Mouse (Mus musculus) adrenal gland, postnatal 36 days (tissue): ENCODE data around the gene Ick. TPM values are rescaled to one million over a fixed set of nuclear protein-coding genes. Genes with fewer than 3 reads are reported as not detected.
"Not testable (repeated sequence)": the region's sequence is repeated elsewhere in the genome, so short reads cannot be mapped to it uniquely, and the experiment has no call there.

ENCODE experiments used
- DNase-seq, 2 experiments: peaks; one replicate each; pipeline ENCODE4 v3.0.0; 2021; ENCODE audit warnings: mixed read lengths in 1 of 2
- total RNA-seq, 2 experiments: library from RNA; stranded (reverse); gene quantifications; 2 replicates each; pipeline ENCODE4 v1.2.3; 2021

Gene Ick
- total RNA-seq, 2 experiments from 2014 or later, result 17.5 to 20.4 TPM

DNA sequence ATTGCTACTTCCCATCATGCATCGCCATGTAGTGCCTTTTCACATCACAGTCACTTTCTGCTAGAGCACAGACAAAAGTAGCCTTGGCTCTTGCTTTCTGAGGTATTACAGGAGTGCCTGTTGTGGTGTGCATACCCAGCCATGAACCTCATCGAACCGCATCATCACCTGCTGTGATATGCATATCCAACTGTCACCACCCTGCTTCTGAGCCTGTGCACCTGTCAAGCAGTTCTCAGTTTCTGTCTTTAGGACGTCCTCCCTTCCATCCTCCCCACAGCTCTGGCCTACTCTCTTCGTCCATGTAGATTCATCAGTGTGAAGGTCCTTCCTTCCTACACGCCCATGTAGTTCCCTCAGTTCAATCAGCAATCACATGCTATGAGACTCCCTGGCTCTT, 39.2 kb downstream of the Ick start:
- DNase-seq, result no peak

DNA sequence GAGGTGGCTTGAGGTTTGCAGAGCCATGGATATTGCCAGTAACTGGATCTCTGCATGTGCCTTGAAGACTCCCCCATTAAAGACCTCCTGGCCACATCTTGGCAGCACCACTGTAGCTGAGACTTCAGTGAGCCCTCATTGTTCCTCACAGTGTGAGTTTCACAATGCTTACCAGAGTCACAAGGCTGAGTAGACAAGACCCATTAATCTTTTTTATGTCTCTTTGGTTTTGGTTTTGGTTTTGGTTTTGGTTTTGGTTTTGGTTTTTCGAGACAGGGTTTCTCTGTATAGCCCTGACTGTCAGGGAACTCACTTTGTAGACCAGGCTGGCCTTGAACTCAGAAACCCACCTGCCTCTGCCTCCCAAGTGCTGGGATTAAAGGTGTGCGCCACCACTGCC, 40.8 kb downstream of the Ick start:
- DNase-seq, result not testable (repeated sequence)

DNA sequence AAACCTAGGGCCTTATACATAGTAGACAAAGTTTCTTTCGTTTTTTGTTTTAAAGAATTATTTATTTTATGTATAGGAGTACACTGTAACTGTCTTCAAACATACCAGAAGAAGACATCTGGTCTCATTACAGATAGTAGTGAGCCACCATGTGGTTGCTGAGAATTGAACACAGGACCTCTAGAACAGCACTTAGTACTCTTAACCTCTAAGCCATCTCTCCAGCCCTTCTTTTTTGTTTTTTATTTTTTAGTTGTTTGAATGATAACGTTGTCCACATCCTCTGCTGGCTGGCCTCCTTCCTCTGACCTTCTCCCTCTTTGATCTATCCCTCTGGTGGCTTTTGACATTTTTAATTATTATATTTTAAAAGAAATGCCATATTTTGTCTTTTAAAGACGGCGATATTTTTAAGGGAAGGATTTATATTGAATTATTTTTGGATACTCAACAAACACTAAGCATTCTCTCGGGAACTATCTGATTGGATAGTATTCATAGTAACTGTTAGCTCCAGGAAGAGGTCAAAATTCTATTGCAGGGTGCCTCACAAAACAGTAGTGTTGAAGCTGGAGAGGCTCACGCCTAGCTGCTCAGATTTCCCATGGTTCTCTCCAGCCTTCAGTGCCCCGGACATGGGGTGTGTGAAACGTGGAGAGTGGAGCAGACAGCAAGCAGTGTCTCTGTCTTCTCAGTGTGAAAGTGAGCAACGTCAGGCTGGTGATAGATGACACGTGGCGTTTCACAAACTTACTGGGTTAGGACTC, 45.4 kb downstream of the Ick start:
- DNase-seq, result peak in 1 of 2 experiments; percentile 23

DNA sequence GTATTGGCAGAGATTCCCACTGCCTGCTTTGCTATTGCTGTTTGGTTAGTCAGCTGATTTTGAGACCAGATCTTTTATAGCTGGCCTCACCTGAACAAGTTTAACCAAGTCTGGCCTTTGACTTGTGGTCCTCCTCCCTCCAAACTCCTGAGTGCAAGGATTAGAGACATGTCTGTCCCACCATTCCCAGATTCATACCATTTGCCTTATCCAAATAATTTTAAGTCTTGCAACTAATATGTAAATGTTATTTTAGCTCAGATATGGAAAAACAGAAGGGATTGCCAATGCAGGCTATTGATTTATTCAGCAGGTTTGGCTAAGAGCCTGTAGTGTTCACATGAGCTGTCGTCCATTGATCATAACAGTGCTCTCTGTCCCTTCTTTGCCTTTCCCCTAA, 48.2 kb downstream of the Ick start:
- no peak for DNase-seq

DNA sequence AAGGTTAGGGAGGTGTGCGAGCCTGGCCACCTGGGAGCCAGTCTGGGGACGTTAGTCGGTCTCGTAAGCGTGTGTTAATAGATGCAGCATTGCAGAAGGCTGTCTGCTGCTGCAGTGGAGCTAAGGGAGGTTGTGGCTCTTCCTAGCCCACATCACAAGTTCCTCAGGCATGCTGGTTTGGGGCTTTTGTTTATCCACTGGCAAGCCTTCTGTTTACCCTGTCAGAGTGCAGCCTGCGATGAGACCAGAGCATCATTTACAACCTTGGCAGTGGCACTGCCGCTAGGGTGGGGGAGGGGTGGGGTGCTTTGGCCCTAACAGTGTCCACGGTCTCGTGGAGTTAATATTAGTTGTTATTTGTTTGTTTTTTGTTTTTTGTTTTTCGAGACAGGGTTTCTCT, 54.3 kb downstream of the Ick start:
- no peak for DNase-seq

DNA sequence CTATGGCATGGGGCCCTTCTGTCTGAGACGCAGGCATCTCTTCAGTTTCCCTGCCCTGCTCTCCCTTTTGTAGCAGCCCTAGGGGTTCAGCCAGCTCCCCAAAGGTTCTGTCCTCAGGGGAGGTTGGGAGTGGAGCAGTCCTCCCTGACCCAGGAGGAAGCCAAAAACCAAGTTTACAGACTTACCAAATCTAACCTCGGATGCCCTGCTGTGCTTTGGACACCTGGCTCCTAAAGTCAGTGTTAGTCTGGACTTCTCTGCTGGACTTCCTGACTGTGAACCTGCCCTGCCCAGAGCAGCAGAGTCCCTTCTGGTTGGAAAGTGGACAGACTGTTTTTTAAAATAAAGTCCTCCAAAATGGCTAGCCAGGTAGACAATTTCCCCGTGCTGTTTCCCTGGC, 55.7 kb downstream of the Ick start:
- DNase-seq, result no peak

DNA sequence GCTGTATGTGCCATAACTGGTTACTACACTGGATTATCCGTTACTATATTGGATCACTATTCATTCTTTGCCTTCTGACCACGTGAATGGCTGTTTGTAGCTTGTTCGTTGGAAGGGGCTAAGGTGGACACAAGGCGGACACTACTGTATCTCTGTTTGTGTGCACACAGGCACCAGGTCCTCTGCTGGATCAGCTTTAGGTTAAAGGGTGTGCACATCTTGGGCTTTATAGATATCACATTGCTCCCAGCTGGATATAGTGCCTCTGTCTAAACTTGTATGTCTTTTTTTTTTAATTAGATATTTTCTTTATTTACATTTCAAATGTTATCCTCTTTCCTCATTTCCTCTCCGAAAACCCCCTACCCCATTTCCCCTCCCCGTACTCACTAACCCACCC, 56.5 kb downstream of the Ick start:
- DNase-seq, result no peak

DNA sequence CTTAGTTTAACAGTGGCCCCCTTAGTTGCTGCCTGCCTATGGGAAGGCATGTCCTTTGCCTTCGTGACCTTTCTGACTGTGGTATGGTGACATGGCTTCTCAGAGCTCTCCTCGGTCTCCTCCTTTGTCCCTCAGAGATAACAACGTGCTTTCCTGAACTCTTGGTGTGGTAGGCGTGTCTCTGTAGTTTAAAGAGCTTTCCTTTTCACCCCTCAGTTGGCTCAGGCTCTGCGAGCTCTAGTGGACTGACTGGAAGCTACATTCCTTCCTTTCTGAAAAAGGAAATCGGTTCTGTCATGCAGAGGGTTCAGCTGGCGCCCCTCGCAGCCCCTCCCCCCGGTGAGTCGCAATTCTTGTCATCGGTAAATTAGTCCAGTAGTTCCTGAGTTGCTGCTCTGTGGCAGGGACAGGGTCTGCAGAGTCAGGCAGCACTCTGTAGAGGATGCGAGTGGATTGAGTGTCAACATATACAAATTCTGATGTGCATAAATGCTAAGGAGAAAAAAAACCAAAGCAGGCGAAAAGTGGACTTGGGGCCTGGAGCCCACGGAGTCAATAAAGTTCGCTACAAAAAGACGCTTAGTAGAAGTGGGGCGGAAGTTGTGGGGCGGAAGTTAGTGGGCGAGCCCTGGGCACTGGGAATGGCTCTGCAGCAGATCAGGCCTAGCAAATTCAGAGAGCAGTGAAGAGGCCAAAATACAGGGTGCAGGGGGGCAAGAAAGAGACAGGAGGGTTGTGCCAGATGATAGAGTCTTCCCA, 57.9 kb downstream of the Ick start:
- DNase-seq, result no peak

DNA sequence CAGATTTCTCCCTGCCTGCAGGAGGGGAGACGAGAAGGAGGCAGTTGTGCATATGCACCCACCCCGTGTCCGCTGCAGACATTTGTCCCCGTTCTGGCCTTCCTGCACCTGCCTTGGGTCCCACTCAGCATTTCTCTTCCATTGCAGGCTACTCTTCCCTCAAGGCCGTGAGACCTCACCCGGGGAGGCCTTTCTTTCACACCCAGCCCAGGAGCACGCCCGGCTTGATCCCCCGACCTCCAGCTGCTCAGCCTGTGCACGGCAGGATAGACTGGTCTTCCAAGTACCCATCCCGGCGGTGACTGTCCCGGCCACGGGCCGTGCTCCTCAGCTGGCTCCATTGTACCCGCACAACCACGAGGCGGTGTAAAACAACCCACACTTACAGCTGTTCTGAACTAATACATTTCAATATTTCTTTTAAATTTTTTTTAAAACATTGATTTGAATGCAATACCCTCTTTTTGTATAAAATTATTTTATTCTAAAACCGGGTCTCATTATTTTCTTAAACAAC, 58.5 kb downstream of the Ick start:
- DNase-seq, result no peak

DNA sequence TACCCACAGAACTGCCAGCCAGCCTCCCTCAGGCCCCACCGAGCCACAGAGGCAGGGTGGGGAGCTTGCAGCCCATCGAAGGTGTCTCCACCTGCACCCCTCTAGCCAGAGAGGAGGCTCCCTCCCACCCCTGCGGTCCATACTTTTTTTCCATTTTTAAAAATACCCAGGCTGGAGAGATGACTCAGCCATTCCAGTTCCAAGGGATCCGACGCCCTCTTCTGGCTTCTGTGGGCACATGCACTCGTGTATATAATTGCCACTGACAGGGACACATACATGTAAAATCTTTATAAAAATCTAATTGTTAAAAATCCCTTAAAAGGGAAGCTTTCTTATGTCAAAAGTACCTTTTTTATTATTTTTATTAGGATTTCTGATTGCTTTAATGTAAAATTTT, 59.9 kb downstream of the Ick start:
- no peak for DNase-seq

DNA sequence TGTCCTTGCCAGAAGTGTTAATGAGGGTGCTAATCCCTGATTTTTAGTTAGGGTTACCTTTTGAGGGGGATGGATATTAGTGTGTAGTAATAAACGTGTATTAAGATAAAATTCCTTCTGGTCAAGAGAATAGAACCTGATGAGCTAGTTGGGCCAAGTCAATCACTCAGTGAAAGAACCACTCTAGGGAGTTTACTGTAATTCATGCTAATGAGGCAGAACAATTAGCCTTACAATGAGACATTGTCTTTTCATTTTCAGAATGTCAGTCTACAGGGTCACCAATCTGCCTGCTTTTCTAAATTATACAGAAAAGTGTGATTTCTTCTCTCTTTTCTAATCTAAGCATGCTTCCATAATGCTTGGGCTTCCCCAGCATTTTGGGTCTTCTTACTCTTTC, 65.0 kb downstream of the Ick start:
- no peak for DNase-seq

DNA sequence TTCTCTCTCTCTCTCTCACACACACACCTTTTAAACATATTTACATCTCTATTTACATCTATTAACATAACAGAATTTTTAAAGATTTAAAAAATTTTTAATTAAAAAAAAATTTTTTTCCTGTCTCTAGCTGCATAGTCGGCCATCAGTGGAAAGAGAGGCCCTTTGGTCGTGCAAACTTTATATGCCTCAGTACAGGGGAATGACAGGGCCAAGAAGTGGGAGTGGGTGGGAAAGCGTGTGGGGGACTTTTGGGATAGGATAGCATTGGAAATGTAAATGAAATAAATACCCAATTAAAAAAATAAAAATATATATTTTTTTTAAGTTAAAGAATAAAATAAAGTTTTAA, 65.9 kb downstream of the Ick start:
- not testable (repeated sequence) for DNase-seq

DNA sequence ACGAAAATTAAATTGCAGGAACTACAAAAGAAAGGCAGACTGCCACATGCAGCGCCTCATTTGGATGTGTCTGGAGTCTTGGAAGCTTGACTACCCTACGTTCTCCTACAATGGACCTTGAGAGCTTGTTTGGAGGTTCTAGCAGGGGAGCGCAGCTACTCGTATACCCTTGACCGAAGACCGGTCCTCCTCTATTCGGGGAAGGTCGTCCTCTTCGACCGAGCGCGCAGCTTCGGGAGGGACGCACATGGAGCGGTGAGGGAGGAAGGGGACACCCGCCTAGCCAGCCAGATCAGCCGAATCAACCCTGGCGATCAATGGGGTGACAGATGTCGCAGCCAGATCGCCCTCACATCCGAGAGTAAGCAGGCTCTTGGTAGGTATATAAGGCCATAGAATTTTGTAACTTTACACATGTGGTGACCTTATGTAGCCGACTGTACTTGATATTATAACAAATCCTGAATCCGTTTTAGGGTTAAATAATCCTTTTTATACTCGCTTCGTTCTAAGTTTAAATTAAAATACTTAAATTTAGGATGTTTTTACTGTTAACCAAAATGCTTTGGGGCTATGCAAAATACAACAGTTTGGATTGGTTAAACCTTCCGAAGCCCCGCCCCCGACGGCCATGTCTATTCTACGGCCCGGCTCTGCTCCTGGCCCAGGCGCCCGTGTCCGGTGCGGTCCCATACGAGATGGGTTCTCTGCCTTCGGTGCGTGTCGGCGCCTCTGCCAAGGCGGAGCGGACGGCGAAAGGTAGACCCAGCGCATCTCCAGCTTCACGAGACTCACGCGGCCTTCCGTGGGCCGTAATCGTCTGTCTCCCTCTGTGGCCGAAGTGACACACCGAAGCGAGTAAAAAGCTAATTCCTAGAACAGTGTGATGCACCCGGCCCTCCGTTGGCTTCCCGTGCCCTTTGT, 66.5 kb downstream of the Ick start:
- DNase-seq, result peak; percentile 96 to 98

DNA sequence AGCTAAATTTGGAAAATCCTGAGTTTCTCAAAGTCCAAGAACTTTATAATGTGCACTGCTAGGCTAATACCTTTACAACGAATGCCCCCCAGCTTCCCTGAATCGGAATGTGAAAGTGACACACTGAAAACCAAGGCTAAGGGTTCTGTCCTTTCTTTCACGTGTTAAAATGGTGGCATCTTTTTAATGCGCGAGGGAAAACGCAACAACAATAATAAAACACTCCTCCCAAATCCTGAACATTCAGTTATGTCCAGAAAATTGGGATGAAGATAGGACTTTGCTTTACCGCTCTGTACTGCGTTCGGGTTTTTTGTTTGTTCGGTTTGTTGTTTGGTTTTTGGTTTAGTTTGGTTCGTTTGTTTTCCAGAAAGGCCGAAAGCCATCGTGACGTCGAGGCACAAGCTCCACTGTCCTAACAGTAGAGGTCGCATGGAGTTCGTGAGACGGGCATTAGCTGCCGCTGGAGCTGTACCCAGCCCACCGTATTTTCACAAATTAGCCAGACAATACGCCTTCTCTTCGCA, 67.3 kb downstream of the Ick start:
- peak; percentile 59 to 67 for DNase-seq

DNA sequence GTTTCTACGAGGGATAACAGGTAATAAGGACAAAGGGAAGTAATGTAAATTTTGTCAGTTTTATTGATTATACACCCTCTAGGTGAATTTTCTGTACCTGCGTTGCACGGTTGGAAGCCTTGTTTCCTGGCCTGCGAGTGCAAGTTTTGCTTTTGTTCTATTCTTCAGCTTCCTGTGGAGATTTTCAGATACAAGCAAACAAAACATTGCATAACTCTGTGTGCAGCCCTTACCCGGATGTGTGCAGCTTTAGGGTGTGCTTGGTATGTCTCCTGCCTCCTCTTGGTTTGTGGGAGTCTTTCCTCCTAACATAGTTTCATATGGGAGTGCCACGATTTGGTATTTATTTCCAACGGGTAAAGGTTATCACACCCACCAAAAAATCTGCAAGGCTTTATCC, 67.8 kb downstream of the Ick start:
- no peak for DNase-seq

DNA sequence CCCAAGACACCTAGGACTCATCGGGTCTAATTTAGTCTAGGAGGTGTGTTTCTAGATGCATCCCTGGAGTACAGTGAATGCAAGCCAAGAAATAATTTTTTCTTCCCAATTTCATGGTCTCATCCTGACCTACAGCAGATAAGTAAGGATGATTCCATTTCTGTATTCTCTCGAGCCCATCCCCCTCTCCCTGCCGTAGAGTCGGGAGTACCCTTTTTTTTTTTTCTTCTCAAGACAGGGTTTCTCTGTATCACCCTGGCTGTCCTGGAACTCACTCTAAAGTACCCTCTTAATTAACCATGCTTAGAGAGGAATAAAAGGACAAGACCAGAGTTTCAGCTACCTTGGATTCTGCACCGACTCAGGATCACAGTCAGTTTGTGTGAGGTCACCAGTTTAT, 69.2 kb downstream of the Ick start:
- no peak for DNase-seq

DNA sequence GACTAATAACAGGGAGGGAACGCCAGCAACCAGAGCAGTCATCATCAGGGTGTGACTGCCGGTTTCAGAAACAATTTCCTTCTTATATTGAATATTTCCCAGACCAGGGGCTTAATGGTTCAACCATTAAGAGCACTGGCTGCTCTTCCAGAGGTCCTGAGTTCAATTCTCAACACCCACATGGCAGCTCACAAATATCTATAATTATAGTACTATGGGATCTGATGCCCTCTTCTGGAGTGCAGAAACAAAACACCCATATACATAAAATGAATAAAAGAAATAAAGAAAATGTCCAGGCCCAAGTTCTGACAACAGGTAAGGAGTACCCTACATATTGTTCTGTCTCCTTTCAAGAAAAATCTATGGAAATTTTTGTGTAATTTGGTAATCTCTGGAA, 70.1 kb downstream of the Ick start:
- DNase-seq, result no peak

DNA sequence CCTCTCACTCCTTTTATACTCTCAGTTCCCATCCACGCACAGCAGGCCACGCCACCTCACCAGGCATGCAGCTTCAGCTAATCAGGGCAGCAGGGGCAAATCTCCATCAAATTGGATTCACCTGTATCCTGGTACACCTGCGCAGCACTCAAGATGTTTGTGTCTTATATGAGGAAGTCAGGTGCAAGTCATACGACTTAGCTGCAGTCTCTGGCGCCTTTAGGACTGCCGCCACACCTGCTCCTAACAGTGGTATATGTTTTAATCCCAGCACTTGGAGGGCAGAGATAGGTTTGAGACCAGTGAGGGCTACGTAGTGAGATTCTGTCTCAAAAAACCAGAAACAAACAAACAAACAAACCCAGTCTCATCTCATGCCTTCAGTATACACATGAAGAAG, 73.5 kb downstream of the Ick start, which contains the start of gene Gsta4:
TSS of gene Gsta4 (plus strand) at position 301 of the 400 bp plus-strand sequence.
- not testable (repeated sequence) for DNase-seq

DNA sequence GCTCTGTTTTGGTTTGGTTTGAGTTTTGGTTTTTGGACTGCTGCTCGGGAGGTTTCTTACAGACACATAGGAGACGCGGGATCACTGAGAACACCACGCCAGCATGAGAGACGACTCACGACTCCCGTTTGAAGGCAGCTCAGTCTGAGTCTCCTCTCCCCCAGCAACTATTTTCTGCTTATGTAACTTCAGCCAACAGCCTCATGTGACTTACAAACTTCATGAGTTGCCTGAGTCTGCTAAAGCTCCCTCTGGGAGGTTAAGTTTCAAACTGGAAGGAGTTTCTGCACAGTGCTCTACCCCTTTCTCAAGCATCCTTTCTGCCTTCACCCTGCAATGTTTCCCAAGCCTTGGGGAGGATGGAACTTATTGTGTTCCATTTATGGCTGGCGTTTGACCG, 76.7 kb downstream of the Ick start:
- no peak for DNase-seq

DNA sequence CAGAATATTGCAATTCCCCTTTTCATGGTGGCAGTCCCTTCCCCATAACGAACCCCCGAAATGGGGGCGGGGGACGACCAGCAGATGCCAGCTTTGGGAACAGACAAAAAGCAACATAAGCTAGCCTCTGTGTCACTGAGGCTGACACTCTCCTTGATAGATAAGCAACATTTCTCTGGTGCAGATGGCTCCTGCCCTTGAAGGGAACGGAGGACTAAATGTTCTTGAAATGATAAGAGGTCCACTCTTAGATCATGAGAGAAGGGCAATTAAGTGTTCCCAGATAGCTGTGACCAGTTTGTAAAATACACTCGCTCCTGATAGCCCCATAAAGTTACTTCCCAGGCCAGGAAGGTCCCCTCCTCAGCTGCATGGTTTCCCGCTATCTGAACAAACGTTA, 79.9 kb downstream of the Ick start:
- DNase-seq, result no peak

DNA sequence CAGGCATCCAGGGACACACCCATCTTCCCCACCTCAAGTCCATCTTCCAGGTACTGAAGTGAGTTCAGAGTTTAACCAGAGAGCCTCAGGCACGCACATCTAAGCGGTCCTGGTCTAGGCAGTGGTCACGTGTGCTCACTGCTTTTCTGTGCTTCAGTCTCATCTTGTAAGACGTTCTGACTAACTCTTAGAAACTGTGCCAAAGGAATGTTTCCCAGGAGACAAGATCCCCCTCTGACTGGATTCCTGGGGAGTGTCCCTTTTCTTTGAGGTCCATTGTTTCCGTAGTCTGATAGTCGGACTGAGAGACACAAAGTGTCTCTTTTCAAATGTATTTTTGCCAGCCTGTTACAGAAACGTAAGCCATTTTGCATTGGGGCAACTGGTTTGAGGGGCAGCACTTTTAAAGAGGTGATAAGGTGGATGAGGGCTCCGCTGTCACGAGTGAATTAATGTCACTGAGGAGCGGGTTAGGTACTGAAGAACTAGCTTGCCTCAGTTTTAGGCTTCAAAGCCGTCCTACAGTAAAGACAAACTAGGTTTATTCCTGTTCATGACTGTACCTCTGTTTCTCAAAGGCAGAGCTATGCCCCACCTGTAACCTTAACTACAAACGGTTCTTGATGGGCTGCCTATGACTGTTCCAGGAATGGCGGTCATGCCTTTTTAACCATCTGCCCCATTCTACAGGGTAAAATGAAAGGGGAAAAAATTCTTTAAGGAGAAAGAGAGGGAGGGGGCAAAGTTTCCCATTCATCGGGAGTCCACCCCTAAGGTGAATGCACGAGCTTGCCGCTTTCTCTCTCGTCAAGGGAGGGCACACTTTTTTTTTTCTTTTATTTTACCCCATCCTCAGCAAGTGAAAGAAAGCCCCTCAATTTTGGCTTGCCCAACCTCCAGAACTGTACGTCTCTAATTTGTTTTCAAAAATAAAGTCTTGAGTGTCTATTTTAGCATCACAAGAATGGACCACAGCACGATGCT, 82.0 kb downstream of the Ick start:
- DNase-seq, result no peak
